8 mouse cellular contexts compared by ENCODE assay signal in genomic region chr8:107150057-107150403, GRCm38 (mm10). TPM values are rescaled to one million over a fixed set of nuclear protein-coding genes. Genes with fewer than 3 reads are reported as not detected.
A peak's percentile ranks its signal among the peaks of the same experiment; 100 is the strongest.
DNase-seq lines count a peak whose midpoint lies in the region; ATAC-seq and TF ChIP-seq lines count a peak whose summit lies in the region.

No protein-coding gene starts in this region.

- peak overlapping the region; percentile 15; the same call in 1 of the 2 replicates for H3K27ac ChIP-seq in forebrain, embryonic 14.5 days (ENCODE audit: low read depth, low read length)
- peak overlapping the region; percentile 29 for H3K27ac ChIP-seq in liver, postnatal 0 days (ENCODE audit: low read depth)

- peak overlapping the region; percentile 77 for H3K4me3 ChIP-seq in C2C12 (ENCODE audit: insufficient read depth, poor library complexity, severe bottlenecking)
- H3K4me3 ChIP-seq in forebrain, embryonic 14.5 days (ENCODE audit: low read depth, low read length) = peak overlapping the region; percentile 85
- H3K4me3 ChIP-seq in liver, postnatal 0 days (ENCODE audit: low read depth, low read length) = peak overlapping the region; percentile 89

- H3ac ChIP-seq in C2C12 (ENCODE audit: control insufficient read depth, insufficient read length, low read depth) = no peak overlapping the region

- H3K9me3 ChIP-seq in forebrain, embryonic 14.5 days (replicated peaks; ENCODE audit: control insufficient read depth, low read length) = no peaks in the 10 kb centered on the region
- no peaks in the 10 kb centered on the region for H3K9me3 ChIP-seq in liver, postnatal 0 days (ENCODE audit: low read length)

- WGBS in forebrain, embryonic 14.5 days = 20% methylated on average over 6 of the region's 6 CpGs
- 26% methylated on average over 6 of the region's 6 CpGs for WGBS in liver, postnatal 0 days (ENCODE audit: insufficient replicate concordance)

- H3K4me2 ChIP-seq in forebrain, embryonic 14.5 days (ENCODE audit: low read length) = peak overlapping the region; percentile 60
- H3K4me2 ChIP-seq in liver, postnatal 0 days (ENCODE audit: low read depth, low read length) = peak overlapping the region; percentile 84

- no peak for TF ChIP-seq CTCF in C2C12 (IDR thresholded peaks at IDR 0.05; ENCODE audit: control insufficient read depth, insufficient read depth, insufficient read length)
- TF ChIP-seq CTCF in liver, postnatal 0 days (IDR thresholded peaks at IDR 0.05; ENCODE audit: low read depth) = no peak

- TF ChIP-seq EP300 in liver, postnatal 0 days (IDR thresholded peaks at IDR 0.05; ENCODE audit: low read depth) = no peak

- no peaks in the 10 kb centered on the region for H3K27me3 ChIP-seq in C2C12 (ENCODE audit: control insufficient read depth, insufficient read depth, insufficient read length)
- H3K27me3 ChIP-seq in forebrain, embryonic 14.5 days (replicated peaks; ENCODE audit: control insufficient read depth, insufficient read depth, low read length) = no peaks in the 10 kb centered on the region
- H3K27me3 ChIP-seq in liver, postnatal 0 days (ENCODE audit: insufficient read depth, low read length) = no peaks in the 10 kb centered on the region

- ATAC-seq in forebrain, embryonic 14.5 days = peak; percentile 47
- peak; percentile 14 for ATAC-seq in liver, postnatal 0 days
- ATAC-seq in inflammation-experienced regulatory T-cells, adult 6 months = no peak

- peak overlapping the region; percentile 88 for H3K9ac ChIP-seq in forebrain, embryonic 14.5 days (ENCODE audit: low read length)
- H3K9ac ChIP-seq in liver, postnatal 0 days (replicated peaks) = peak overlapping the region; percentile 93

- H3K79me2 ChIP-seq in C2C12 (ENCODE audit: control insufficient read depth, insufficient read depth) = peaks cover 47% of the 10 kb centered on the region

- peak; percentile 19 for DNase-seq in embryo, embryonic 10 days (ENCODE audit: low spot score)
- DNase-seq in embryo, embryonic 10.5 days (ENCODE audit: low spot score) = no peak
- no peak for DNase-seq in forebrain, embryonic 14.5 days (ENCODE audit: low spot score)
- no peak for DNase-seq in liver, postnatal 0 days
- no peak for DNase-seq in ovary, postnatal 14 days (ENCODE audit: low spot score)
- no peak for DNase-seq in frontal cortex, postnatal 14 days (ENCODE audit: low spot score in 2 of 2)

- 0 out of 2 replicates have a peak, but pooled peaks cover 3% of the 10 kb centered on the region for H3K4me1 ChIP-seq in forebrain, embryonic 14.5 days (ENCODE audit: control insufficient read depth, insufficient read depth, low read length)
- H3K4me1 ChIP-seq in liver, postnatal 0 days (ENCODE audit: insufficient read depth) = peaks cover 12% of the 10 kb centered on the region

- peaks cover 38% of the 10 kb centered on the region for H3K79me3 ChIP-seq in C2C12 (ENCODE audit: low read depth)

- H3K36me3 ChIP-seq in C2C12 (ENCODE audit: control insufficient read depth, insufficient read depth) = peaks cover 28% of the 10 kb centered on the region
- H3K36me3 ChIP-seq in forebrain, embryonic 14.5 days (ENCODE audit: control insufficient read depth, insufficient read depth, low read length) = peaks cover 12% of the 10 kb centered on the region; the same call in 1 of the 2 replicates
- H3K36me3 ChIP-seq in liver, postnatal 0 days (replicated peaks; ENCODE audit: insufficient read depth, low read length) = peaks cover 9% of the 10 kb centered on the region; the same call in 1 of the 2 replicates

TF ChIP-seq in C2C12, 6 proteins besides CTCF, POLR2A, EP300 and RAD21:
- TF ChIP-seq MYOD1 (IDR thresholded peaks at IDR 0.05; ENCODE audit: control insufficient read depth, insufficient read length, low read depth) (no peak), MYOG (IDR thresholded peaks at IDR 0.05; ENCODE audit: control insufficient read depth, extremely low read depth, insufficient read length) (no peak), CEBPB (IDR thresholded peaks at IDR 0.05; ENCODE audit: low read depth) (no peak), USF1 (IDR thresholded peaks at IDR 0.05; ENCODE audit: low read depth) (no peak), FOSL1 (IDR thresholded peaks at IDR 0.05; ENCODE audit: insufficient read depth, low read length, poor library complexity, severe bottlenecking) (no peak), MAX (IDR thresholded peaks at IDR 0.05) (no peak)

RNA-seq across cellular contexts. Expression of gene Cyb5b, which starts 0.4 kb away (rescaled TPM):
- polyA plus RNA-seq in C2C12 (2012; fragmentation: generic; extraction: Trizol) = 68.5 TPM
- polyA plus RNA-seq in forebrain, embryonic 14.5 days (2014; fragmentation: Nextera tagmentation; extraction: Ambion mirVana) = 108 and 118 TPM in 2 replicates
- polyA plus RNA-seq in liver, postnatal 0 days (2015; fragmentation: Nextera tagmentation; extraction: Ambion mirVana) = 19.7 and 23.6 TPM in 2 replicates
- polyA plus RNA-seq in inflammation-experienced regulatory T-cells, adult 6 months (2017; shearing (Covaris generic)) = 10 to 100 TPM; 24.8 to 38.8 (median 36.8) TPM

RNA-seq across cellular contexts. Expression of gene Terf2, which starts 53.7 kb away (rescaled TPM):
- 15.8 TPM for polyA plus RNA-seq in C2C12 (2012; fragmentation: generic; extraction: Trizol)
- 19.2 and 19.9 TPM in 2 replicates for polyA plus RNA-seq in forebrain, embryonic 14.5 days (2014; fragmentation: Nextera tagmentation; extraction: Ambion mirVana)
- polyA plus RNA-seq in liver, postnatal 0 days (2015; fragmentation: Nextera tagmentation; extraction: Ambion mirVana) = 6.9 and 7.3 TPM in 2 replicates
- polyA plus RNA-seq in inflammation-experienced regulatory T-cells, adult 6 months (2017; shearing (Covaris generic)) = 10 to 100 TPM in 2 of 3 experiments, 1 to 10 TPM in 1; 8.9 to 14.8 (median 11.5) TPM
